Mouse (Mus musculus) urinary bladder, postnatal 25 days (tissue): ENCODE measurements around the gene Vmn1r73.

ENCODE experiments used
- DNase-seq: peaks from one replicate; pipeline ENCODE4 v3.0.0; 2022; ENCODE audit warnings: low spot score

The Vmn1r73 gene

GRCm38 (mm10) chr7:11729966-11730365, at the start of gene Vmn1r73:
Gene Vmn1r73, plus strand, starts transcription at chr7:11730266.
- DNase-seq = no peak
